Mouse (Mus musculus) MEL (cell line): ENCODE results near the gene Usp54. TPM values are rescaled to one million over a fixed set of nuclear protein-coding genes. Genes with fewer than 3 reads are reported as not detected.

Source experiments
- DNase-seq: peaks from one replicate; pipeline ENCODE4 v3.0.0; 2011; ENCODE audit warnings: low read depth, low spot score
- H3K27ac ChIP-seq: 2 replicates; pipeline ENCODE4 v1.5.1; 2012; ENCODE audit warnings: low read depth, mild to moderate bottlenecking, control low read depth, low read length, moderate library complexity; ENCODE audit not compliant: control insufficient read depth
- H3K27me3 ChIP-seq, 2 experiments: fragments of 150-350 bp in 1 of 2; sonication (generic) in 1 of 2; 2 replicates each; pipeline ENCODE4 v1.6.1; 2012; ENCODE audit warnings: low read length in 2 of 2, mild to moderate bottlenecking in 2 of 2, improper control_type of control experiment in 1 of 2, moderate library complexity in 1 of 2; ENCODE audit not compliant: insufficient read depth in 2 of 2, control insufficient read depth in 1 of 2
- H3K36me3 ChIP-seq, 2 experiments: 2 replicates each; pipeline ENCODE4 v1.6.1; 2012 to 2014; ENCODE audit warnings: low read length in 2 of 2, improper control_type of control experiment in 1 of 2, inconsistent platforms in 1 of 2, mild to moderate bottlenecking in 1 of 2; ENCODE audit not compliant: insufficient read depth in 2 of 2, control insufficient read depth in 1 of 2
- H3K4me1 ChIP-seq, 2 experiments: fragments of 150-350 bp in 1 of 2; sonication (generic) in 1 of 2; 2 replicates each; pipeline ENCODE4 v1.6.1; 2012; ENCODE audit warnings: low read length in 2 of 2, improper control_type of control experiment in 1 of 2, mild to moderate bottlenecking in 1 of 2; ENCODE audit not compliant: insufficient read depth in 2 of 2, control insufficient read depth in 1 of 2
- H3K4me3 ChIP-seq, 2 experiments: fragments of 150-350 bp in 1 of 2; sonication (generic) in 1 of 2; 2 replicates each; pipeline ENCODE4 v1.5.1; 2012; ENCODE audit warnings: low read depth in 2 of 2, low read length in 2 of 2, mild to moderate bottlenecking in 2 of 2, moderate library complexity in 2 of 2, control low read depth in 1 of 2, improper control_type of control experiment in 1 of 2; ENCODE audit not compliant: control insufficient read depth in 1 of 2, insufficient read depth in 1 of 2
- H3K79me2 ChIP-seq: 2 replicates; pipeline ENCODE4 v1.6.1; 2012; ENCODE audit warnings: mild to moderate bottlenecking, low read length, moderate library complexity; ENCODE audit not compliant: control insufficient read depth, poor library complexity, insufficient read depth
- H3K9ac ChIP-seq: 2 replicates; pipeline ENCODE4 v1.6.1; 2012; ENCODE audit warnings: low read depth, mild to moderate bottlenecking, control low read depth, low read length, moderate library complexity; ENCODE audit not compliant: control insufficient read depth, poor library complexity, severe bottlenecking
- H3K9me3 ChIP-seq: fragments of 150-350 bp; sonication (generic); replicated peaks from 2 replicates; pipeline ENCODE4 v1.6.1; 2012; ENCODE audit warnings: mild to moderate bottlenecking, low read length, improper control_type of control experiment, moderate library complexity; ENCODE audit not compliant: insufficient read depth
- CHD1 ChIP-seq: IDR thresholded peaks from 2 replicates; pipeline ENCODE4 v1.6.1; 2012; ENCODE audit warnings: low read depth, mild to moderate bottlenecking, inconsistent platforms, low read length, improper control_type of control experiment
- ELF1 ChIP-seq: IDR thresholded peaks from 2 replicates; pipeline ENCODE4 v1.6.1; 2014; ENCODE audit warnings: low read depth, mild to moderate bottlenecking, inconsistent platforms, low read length, improper control_type of control experiment, moderate library complexity
- EP300 ChIP-seq, 2 experiments: IDR thresholded peaks; 2 replicates each; pipeline ENCODE4 v1.6.1; 2011; ENCODE audit warnings: improper control_type of control experiment in 2 of 2, low read length in 2 of 2, low read depth in 1 of 2, mild to moderate bottlenecking in 1 of 2
- GATA1 ChIP-seq: IDR thresholded peaks from 2 replicates; pipeline ENCODE4 v1.6.1; 2011; ENCODE audit warnings: low read depth, low read length, improper control_type of control experiment
- HCFC1 ChIP-seq: IDR thresholded peaks from 2 replicates; pipeline ENCODE4 v1.6.1; 2012; ENCODE audit warnings: low read depth, mild to moderate bottlenecking, inconsistent platforms, low read length, improper control_type of control experiment, moderate library complexity
- KAT2A ChIP-seq: conservative IDR thresholded peaks from 2 replicates; pipeline ENCODE4 v1.6.1; 2012; ENCODE audit warnings: low read depth, low read length, improper control_type of control experiment, inconsistent platforms
- MAZ ChIP-seq: IDR thresholded peaks from 2 replicates; pipeline ENCODE4 v1.6.1; 2012; ENCODE audit warnings: low read depth, mild to moderate bottlenecking, inconsistent platforms, low read length, improper control_type of control experiment
- MXI1 ChIP-seq: IDR thresholded peaks from 2 replicates; pipeline ENCODE4 v1.6.1; 2011; ENCODE audit warnings: mild to moderate bottlenecking, low read depth, low read length, improper control_type of control experiment
- MYC ChIP-seq: IDR thresholded peaks from 2 replicates; pipeline ENCODE4 v1.6.1; 2011; ENCODE audit warnings: low read depth, mild to moderate bottlenecking, low read length, improper control_type of control experiment, moderate library complexity
- POLR2AphosphoS2 ChIP-seq: IDR thresholded peaks from 2 replicates; pipeline ENCODE4 v1.6.1; 2011; ENCODE audit warnings: low read length, improper control_type of control experiment
- POLR2AphosphoS5 ChIP-seq: IDR thresholded peaks from 2 replicates; pipeline ENCODE4 v1.6.1; 2012; ENCODE audit warnings: low read depth, borderline replicate concordance, mild to moderate bottlenecking, inconsistent platforms, low read length, moderate library complexity, mixed read lengths
- SIN3A ChIP-seq: IDR thresholded peaks from 2 replicates; pipeline ENCODE4 v1.6.1; 2012; ENCODE audit warnings: low read length, improper control_type of control experiment, inconsistent platforms
- SMC3 ChIP-seq: IDR thresholded peaks from 2 replicates; pipeline ENCODE4 v1.6.1; 2011; ENCODE audit warnings: low read depth, low read length, improper control_type of control experiment
- TAL1 ChIP-seq: IDR thresholded peaks from 2 replicates; pipeline ENCODE4 v1.6.1; 2012; ENCODE audit warnings: mild to moderate bottlenecking, inconsistent platforms, low read length, moderate library complexity, mixed read lengths
- UBTF ChIP-seq: IDR thresholded peaks from 2 replicates; pipeline ENCODE4 v1.6.1; 2012; ENCODE audit warnings: low read depth, mild to moderate bottlenecking, inconsistent platforms, low read length, improper control_type of control experiment, moderate library complexity, borderline replicate concordance; ENCODE audit not compliant: insufficient read depth
- ZKSCAN1 ChIP-seq: IDR thresholded peaks from 2 replicates; pipeline ENCODE4 v1.6.1; 2012; ENCODE audit warnings: low read depth, mild to moderate bottlenecking, inconsistent platforms, low read length, improper control_type of control experiment, moderate library complexity
- polyA plus RNA-seq, 2 experiments: library from polyadenylated mRNA; stranded (reverse) in 1 of 2; unstranded in 1 of 2; fragments of >175 nt in 1 of 2; fragments of >200 nt in 1 of 2; gene quantifications; 2 replicates each; pipeline versions ENCODE4 v1.2.1 to v1.2.4; 2012; ENCODE audit warnings: low replicate concordance in 2 of 2, low read depth in 1 of 2; ENCODE audit not compliant: insufficient read length in 2 of 2, insufficient read depth in 1 of 2, missing spikeins in 1 of 2
- total RNA-seq: library from RNA; depleted of rRNA; stranded (reverse); fragments of 300-350 nt; gene quantifications from 2 replicates; pipeline ENCODE4 v1.2.3, GENCODE M21; 2012

The Usp54 gene
- total and polyA plus RNA-seq, 3 experiments, result 1.5 to 2.6 TPM; not detected in 1

GRCm38 (mm10) chr14:20663601-20664000, 22.7 kb upstream of the Usp54 start:
- no peak for DNase-seq
- H3K27ac ChIP-seq, result no peak overlapping the region
- H3K79me2 ChIP-seq, result no peaks in the 10 kb centered on the region
- peaks cover 0 to 17% of the 10 kb centered on the region in 2 experiments; a peak in 1 of 4 replicates for H3K27me3 ChIP-seq
- peaks cover 0 to 9% of the 10 kb centered on the region in 2 experiments; a peak in 2 of 4 replicates for H3K4me1 ChIP-seq
- no peak overlapping the region for H3K4me3 ChIP-seq
- H3K9ac ChIP-seq, result no peak overlapping the region
- no peaks in the 10 kb centered on the region for H3K36me3 ChIP-seq
- TF ChIP-seq POLR2AphosphoS5 (no peak), HCFC1 (no peak), MYC (no peak), POLR2AphosphoS2 (no peak), ZKSCAN1 (no peak), MXI1 (no peak), TAL1 (no peak)
- TF ChIP-seq, all 39 proteins: peak for 0
- H3K9me3 ChIP-seq, result no peaks in the 10 kb centered on the region

GRCm38 (mm10) chr14:20662740-20663139, 21.9 kb upstream of the Usp54 start:
- H3K9me3 ChIP-seq, result no peaks in the 10 kb centered on the region
- peaks cover 0 to 17% of the 10 kb centered on the region in 2 experiments; a peak in 1 of 4 replicates for H3K27me3 ChIP-seq
- H3K4me1 ChIP-seq, result peaks cover 0 to 9% of the 10 kb centered on the region in 2 experiments; a peak in 2 of 4 replicates
- no peak for TF ChIP-seq UBTF
- TF ChIP-seq MAZ, result no peak
- TF ChIP-seq GATA1, result no peak
- no peak for TF ChIP-seq POLR2AphosphoS2
- TF ChIP-seq SMC3, result no peak
- TF ChIP-seq, all 39 proteins: peak for 0
- no peak for DNase-seq
- Histone ChIP-seq H3K79me2 (no peaks in the 10 kb centered on the region), H3K4me3 (no peak overlapping the region), H3K9ac (no peak overlapping the region), H3K27ac (no peak overlapping the region), H3K36me3 (no peaks in the 10 kb centered on the region)

GRCm38 (mm10) chr14:20661661-20662331, 20.9 kb upstream of the Usp54 start:
- Histone ChIP-seq H3K79me2 (no peaks in the 10 kb centered on the region), H3K27ac (no peak overlapping the region), H3K9me3 (no peaks in the 10 kb centered on the region), H3K9ac (peak overlapping the region; percentile 65), H3K4me1 (peaks cover 0 to 9% of the 10 kb centered on the region in 2 experiments; a peak in 2 of 4 replicates), H3K27me3 (peaks cover 0 to 15% of the 10 kb centered on the region in 2 experiments; a peak in 1 of 4 replicates), H3K4me3 (peak overlapping the region; percentile 75 to 79), H3K36me3 (no peaks in the 10 kb centered on the region)
- TF ChIP-seq KAT2A (no peak), CHD1 (no peak), EP300 (IDR thresholded peaks at IDR 0.05; ENCODE audit: low read depth in 1 of 2, low read length in 2 of 2) (no peak), MYC (no peak), SIN3A (no peak), MAZ (no peak), ELF1 (no peak)
- no peak for DNase-seq
